Mouse (Mus musculus) monocyte, adult 5-6 weeks (primary cell): ENCODE results near the gene Fam192a. TPM values are rescaled to one million over a fixed set of nuclear protein-coding genes. Genes with fewer than 3 reads are reported as not detected.

ENCODE experiments used
- ATAC-seq: fragments of 153-309, 156-312 bp; replicated peaks from 2 replicates; pipeline ENCODE4 v1.8.0; 2017; ENCODE audit warnings: mild to moderate bottlenecking; ENCODE audit not compliant: low TSS enrichment, insufficient number of reproducible peaks, severe bottlenecking, poor library complexity, low FRiP score
- total RNA-seq: library from RNA; stranded (forward); fragments of 200-1000, 200-491, 200-594 nt; gene quantifications from 3 replicates; pipeline ENCODE4 v1.2.3, GENCODE M21; 2017

Fam192a gene
- total RNA-seq, 1 experiment from 2014 or later = 127 TPM

DNA sequence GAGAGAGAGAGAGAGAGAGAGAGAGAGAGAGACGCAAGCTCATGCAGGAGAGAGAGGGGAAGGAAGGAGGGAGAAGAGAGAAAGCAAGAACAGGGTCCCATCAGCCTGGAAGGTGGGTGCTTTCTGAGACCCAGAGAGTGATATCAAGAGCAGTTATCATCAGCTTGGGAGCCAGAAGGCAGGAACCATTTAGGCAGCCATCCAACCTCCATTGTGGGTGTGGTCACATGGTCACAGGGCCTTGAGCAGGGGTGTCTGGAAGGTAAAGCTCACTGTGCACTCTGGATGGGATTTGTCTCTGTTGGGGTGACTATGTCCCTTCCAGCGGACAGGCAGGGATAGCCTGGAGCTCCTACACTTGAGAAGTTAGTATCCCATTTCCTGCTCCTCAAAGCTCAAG, 61.8 kb downstream of the Fam192a start:
- ATAC-seq = no peak

DNA sequence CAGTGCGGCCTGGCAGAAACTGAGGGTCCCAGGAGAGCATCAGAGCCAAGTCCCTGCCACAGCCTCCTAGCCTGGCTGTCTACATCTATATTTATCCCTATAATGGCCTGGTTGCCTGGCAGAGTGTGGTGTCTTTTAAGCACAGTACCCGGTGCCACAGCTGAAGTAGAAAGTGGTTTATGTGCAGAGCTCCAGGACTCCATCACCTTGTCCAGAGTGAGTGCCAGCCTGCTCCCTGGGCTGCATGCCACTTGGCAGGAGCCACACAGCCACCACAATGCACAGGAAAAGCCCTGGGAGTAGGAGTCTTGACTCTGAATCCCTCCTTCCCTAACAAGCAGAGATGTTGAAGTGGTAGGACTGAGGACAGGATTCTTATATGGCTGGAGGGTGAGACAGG, 64.3 kb downstream of the Fam192a start:
- no peak for ATAC-seq

DNA sequence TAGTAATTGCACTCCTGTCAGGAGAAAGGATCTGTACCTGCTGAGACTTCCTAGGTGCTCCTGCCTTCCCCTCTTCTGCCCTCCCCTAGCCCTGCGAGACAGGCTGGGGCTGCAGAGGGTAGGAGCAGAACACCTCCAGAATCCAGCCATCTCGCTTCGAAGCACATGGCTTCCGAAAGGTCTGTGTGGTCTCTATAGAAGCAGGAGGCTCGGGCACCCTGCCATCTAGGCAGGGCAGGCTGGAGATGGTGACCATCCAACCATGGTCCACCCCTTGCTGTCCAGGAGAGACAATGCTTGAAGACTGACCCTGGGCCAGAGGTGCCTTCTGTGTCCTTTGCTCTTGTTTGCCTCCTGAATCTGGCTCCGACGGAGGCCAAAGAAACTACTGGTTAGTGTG, 66.2 kb downstream of the Fam192a start:
- ATAC-seq = no peak

DNA sequence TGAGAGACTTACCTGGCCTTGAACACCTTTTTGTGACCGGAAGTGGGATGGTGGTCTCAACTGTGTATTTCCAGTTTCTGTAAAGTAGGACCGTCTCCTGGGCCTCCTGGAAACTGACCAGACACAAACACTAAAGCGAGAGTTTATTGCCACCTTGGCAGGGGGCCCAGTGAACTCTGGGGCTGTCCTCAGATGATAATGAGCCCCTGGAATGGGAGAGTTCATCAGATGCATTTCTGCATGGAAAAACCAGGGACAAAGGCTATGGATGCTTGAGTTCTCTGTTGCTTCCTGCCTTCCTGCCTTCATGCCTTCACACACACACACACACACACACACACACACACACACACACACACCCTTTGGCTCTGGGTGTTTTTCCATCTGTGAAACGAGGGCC, 67.2 kb downstream of the Fam192a start:
- no peak for ATAC-seq

DNA sequence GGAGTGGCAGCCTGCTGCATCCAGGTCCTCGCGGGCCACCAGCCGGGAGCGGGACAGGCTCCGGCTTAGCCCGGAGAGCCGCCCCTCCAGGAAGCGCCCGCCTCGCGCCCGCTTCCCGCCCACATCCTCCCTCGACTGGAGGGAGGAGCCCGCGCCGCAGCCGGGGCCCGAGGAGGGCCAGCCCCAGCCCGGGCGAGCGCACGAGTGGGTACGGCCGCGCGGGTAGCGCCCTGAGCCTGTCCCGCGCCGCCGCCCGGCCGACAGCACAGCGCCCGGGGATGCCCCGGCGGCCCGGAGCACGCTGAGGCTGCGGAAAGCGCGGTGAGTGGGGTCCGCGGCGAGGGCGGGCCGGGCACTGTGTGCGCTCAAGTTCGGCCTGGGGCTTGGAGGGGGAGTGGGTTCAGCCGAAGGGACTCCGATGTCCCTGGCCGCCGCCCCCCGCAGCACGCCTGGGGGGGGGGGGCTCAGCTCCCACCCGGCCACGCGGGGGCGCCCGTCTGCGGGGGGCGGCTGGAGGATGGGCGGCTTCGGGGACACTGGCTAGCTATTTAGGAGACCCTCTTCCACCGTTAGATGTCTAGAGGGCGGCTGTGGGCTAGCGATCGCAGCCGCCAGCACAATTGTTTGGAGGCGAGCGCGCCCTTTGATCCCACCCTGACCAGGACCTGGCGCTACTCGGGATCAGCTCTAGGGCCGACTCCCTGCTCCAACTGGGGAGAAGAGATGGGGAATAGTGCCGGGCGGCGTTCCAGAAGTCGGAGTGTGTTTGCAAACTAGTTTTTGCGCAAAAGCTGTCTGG, 68.7 kb downstream of the Fam192a start, which contains the start of gene Cpne2:
Cpne2 (plus strand) TSS at position 118 of the 799 bp plus-strand sequence.
- no peak for ATAC-seq

DNA sequence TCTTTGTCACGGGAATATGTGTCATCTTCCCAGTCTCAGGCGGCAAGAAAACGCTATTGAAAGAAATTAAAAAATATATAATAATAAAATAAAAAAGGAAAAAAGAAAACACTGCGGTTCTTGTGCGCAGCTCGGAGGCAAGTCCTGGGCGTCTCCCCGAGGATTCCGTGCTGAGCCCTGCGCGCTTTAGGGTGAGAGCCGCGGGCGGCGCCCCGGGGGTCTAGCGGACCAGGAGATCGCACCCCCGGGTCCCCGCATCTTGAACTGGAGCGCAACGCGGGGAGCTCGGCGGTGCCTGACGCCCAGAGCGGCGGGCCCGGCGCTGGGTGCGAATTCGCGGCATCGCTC, 69.3 kb downstream of the Fam192a start:
- no peak for ATAC-seq

DNA sequence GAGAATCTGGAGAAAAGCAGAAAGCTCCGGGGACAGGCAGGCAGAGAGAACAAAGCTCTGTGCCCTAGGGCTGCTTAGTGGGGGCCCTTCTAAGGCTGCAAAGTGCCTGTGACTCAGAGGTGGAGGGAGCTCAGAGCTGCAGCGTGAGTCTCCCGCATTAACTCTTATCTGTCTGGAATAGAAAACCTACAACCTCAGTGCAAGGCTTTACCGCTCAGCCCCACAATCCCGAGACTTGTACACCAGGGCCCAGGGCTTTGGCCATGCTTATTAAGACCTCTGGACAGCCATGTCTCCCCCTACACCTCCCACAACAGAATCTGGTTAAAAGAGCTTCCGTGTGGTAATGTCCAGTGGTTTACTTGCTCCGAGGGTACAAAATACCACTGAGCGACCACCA, 69.8 kb downstream of the Fam192a start:
- no peak for ATAC-seq

DNA sequence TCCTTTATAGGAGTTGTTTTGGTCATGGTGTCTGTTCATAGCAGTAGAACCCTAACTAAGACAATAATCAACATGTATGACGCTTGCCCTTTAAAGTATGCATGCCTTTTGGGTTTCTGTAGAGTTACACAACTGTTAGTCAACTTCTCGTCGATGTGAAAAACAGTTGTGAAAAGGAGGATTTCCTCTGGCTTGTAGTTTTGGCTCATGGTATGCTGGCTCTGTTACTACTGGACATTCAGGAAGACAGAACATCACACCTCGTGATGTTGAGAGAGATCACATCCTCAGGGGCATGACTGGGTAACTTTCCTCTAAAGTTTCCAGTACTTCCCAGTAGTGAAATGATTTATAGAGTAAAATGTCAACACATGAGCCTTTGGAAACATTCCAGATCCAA, 71.2 kb downstream of the Fam192a start:
- no peak for ATAC-seq

DNA sequence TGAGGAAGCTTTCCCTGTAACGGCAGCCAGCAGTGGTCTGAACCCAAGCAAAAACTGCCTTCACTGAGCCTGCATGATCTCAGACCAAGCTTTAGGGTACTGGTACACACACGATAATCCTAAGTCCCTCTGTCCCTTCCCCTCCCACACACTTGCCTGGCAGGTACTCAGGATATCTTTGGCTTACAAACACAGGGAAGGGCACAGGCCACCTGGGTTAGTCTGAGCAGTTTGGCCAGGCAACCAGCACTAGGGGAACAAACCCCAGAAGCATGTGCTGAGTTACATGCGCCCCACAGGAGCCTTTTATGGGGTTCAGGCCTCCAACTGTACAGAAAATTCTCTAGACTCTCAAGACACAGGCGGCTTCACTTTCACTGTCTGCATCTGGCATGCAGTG, 71.9 kb downstream of the Fam192a start:
- ATAC-seq = no peak

DNA sequence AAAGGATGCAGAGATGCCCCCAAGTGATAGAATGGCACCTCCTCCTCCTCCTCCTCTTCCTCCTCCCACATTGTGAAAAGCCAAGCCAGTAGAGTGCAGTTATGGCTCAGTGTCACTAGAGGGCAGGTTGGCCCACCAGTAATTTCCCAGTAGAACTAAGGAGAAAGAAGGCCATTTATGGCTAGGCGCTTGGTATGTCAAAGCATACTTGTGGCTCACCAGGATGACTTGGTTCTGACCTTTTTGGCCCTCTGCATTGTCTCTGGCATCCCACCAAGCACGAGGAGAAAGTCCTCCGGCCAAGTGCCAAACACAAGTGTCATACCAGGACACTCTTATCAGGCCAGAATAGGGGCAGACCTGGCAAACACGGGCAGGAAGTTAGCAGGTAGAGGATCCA, 73.6 kb downstream of the Fam192a start:
- ATAC-seq = no peak

DNA sequence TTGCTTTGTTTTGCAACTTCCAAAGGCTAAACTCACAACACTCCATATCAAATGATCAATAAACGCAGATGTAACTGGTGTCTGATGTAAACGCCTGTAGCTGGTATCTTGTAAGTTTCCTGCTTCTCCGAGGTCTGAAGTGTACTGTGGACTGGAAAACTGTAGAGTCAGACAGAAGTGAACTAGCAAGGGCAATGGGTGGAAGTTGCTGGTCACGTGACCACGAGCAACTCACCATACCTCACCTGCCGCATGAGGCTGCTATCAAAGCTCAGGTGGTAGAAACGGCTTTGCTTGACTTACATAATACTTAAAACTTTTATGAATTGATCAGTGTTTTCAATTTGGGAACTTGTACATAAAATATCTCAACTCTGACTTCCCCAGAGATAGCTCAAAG, 74.6 kb downstream of the Fam192a start:
- no peak for ATAC-seq

DNA sequence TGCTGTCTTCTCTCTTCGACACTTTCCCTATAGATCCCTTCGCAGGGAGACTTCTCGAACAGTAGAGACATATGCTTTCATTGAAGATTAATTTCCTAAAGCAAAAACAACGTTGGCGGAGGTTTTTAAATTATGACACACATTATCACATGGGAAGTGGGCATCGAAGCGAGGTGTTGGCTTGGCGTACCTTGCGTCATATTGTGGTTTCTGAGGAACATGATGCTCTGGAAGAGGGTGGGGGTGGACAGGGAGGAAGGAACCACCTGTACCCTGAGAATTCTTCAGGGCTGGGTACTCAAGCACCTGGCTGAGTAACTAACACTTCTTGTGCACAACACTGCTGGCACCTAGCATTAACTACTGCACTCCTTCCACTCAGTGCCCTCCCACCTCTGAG, 77.2 kb downstream of the Fam192a start:
- ATAC-seq = no peak

Other genes with a start within 250 kb of the Fam192a start
- 155 to 165 TPM (median 163 TPM) in 3 replicates for gene Herpud1, start 215.6 kb downstream of the Fam192a start, total RNA-seq
- 77.4 to 130 TPM (median 92.6 TPM) in 3 replicates for gene Nlrc5, start 167.6 kb downstream of the Fam192a start, total RNA-seq
- 6.0 to 7.8 TPM (median 6.9 TPM) in 3 replicates for gene Cpne2, start 69.0 kb downstream of the Fam192a start, total RNA-seq
- 28.6 to 43.8 TPM (median 33.3 TPM) in 3 replicates for gene Rspry1, start 60 bp downstream of the Fam192a start, total RNA-seq
- 40.4 to 122 TPM (median 48.4 TPM) in 3 replicates for gene Arl2bp, start 64.6 kb upstream of the Fam192a start, total RNA-seq
- gene Pllp, start 94.3 kb upstream of the Fam192a start, total RNA-seq = not detected in 3 replicates
- gene Ccl22, start 143.6 kb upstream of the Fam192a start, total RNA-seq = 0.11 to 0.87 TPM (median 0.57 TPM) in 3 replicates
- not detected in 3 replicates for gene Cx3cl1, start 170.0 kb upstream of the Fam192a start, total RNA-seq
- gene Ccl17, start 208.5 kb upstream of the Fam192a start, total RNA-seq = not detected in 3 replicates
- gene Coq9, start 236.3 kb upstream of the Fam192a start, total RNA-seq = 23.0 to 27.5 TPM (median 25.1 TPM) in 3 replicates
- 17.0 to 23.7 TPM (median 17.3 TPM) in 3 replicates for gene Ciapin1, start 236.4 kb upstream of the Fam192a start, total RNA-seq